Mouse (Mus musculus) midbrain, embryonic 10.5 days (tissue): Measurements from ENCODE around the gene Usp12. TPM values are rescaled to one million over a fixed set of nuclear protein-coding genes. Genes with fewer than 3 reads are reported as not detected.

ENCODE experiments used
- DNase-seq: peaks from one replicate; pipeline ENCODE4 v3.0.0-alpha.2; 2017; ENCODE audit warnings: low spot score
- H3K27ac ChIP-seq: fragments of 300-500 bp; sonication (generic); replicated peaks from 2 replicates; pipeline ENCODE4 v1.5.1; 2016; ENCODE audit warnings: mild to moderate bottlenecking
- H3K27me3 ChIP-seq: fragments of 300-500 bp; sonication (generic); 2 replicates; pipeline ENCODE4 v1.6.1; 2016; ENCODE audit warnings: low read depth, mild to moderate bottlenecking; ENCODE audit not compliant: poor library complexity, severe bottlenecking
- H3K36me3 ChIP-seq: fragments of 300-500 bp; sonication (generic); 2 replicates; pipeline ENCODE4 v1.6.1; 2016; ENCODE audit warnings: mild to moderate bottlenecking, moderate library complexity
- H3K4me1 ChIP-seq: fragments of 300-500 bp; sonication (generic); 2 replicates; pipeline ENCODE4 v1.6.1; 2016
- H3K4me3 ChIP-seq: fragments of 300-500 bp; sonication (generic); 2 replicates; pipeline ENCODE4 v1.5.1; 2016; ENCODE audit warnings: mild to moderate bottlenecking, moderate library complexity
- H3K9me3 ChIP-seq: fragments of 300-500 bp; sonication (generic); replicated peaks from 2 replicates; pipeline ENCODE4 v1.6.1; 2016; ENCODE audit warnings: mild to moderate bottlenecking
- whole genome bisulfite sequencing: fragments of 180-500 bp; shearing (Covaris S2); methylation state at CpG from one replicate; pipeline ENCODE4 v1.1.7; 2016; 5-methylcytosine and 5-hydroxymethylcytosine counted together
- polyA plus RNA-seq: library from polyadenylated mRNA; unstranded; fragments of >200 nt; fragmentation: Nextera tagmentation; extraction: Ambion mirVana; gene quantifications from 2 replicates; pipeline ENCODE4 v1.2.1, GENCODE M21; 2016

Gene Usp12
- 14.4 and 14.6 TPM in 2 replicates for polyA plus RNA-seq

- WGBS: 1% methylated on average over 44 of the region's 51 CpGs
- H3K27ac ChIP-seq: peak within 1 kb of the TSS; percentile 94
- peak; percentile 99 for DNase-seq
- H3K4me3 ChIP-seq: peak within 1 kb of the TSS; percentile 98
- no peaks in the 10 kb centered on the region for H3K27me3 ChIP-seq
- H3K9me3 ChIP-seq: no peaks in the 10 kb centered on the region
- H3K4me1 ChIP-seq: peaks cover 39% of the 10 kb centered on the region
- H3K36me3 ChIP-seq: no peaks in the 10 kb centered on the region
Observed at GRCm38 (mm10) chr5:146794853-146795252, at the start of gene Usp12. TSS of gene Usp12 (minus strand) at chr5:146795006.

- H3K27ac ChIP-seq: peak overlapping the region; percentile 91
- peaks cover 33% of the 10 kb centered on the region for H3K36me3 ChIP-seq
- DNase-seq: no peak
- H3K27me3 ChIP-seq: no peaks in the 10 kb centered on the region
- WGBS: 8% methylated on average over 6 of the region's 6 CpGs
- peak overlapping the region; percentile 70 for H3K4me3 ChIP-seq
- H3K9me3 ChIP-seq: no peaks in the 10 kb centered on the region
- peaks cover 21% of the 10 kb centered on the region for H3K4me1 ChIP-seq
Observed at GRCm38 (mm10) chr5:146844301-146844941, 49.6 kb upstream of the Usp12 start.

- Histone ChIP-seq H3K27me3 (no peaks in the 10 kb centered on the region), H3K4me3 (no peak overlapping the region), H3K9me3 (no peaks in the 10 kb centered on the region), H3K4me1 (peaks cover 21% of the 10 kb centered on the region), H3K27ac (no peak overlapping the region), H3K36me3 (peaks cover 36% of the 10 kb centered on the region)
- no peak for DNase-seq
- WGBS: 92% methylated on average over 4 of the region's 4 CpGs
Observed at GRCm38 (mm10) chr5:146841996-146842395, 47.2 kb upstream of the Usp12 start.

- 95% methylated on average over 5 of the region's 5 CpGs for WGBS
- Histone ChIP-seq H3K4me3 (no peak overlapping the region), H3K27ac (no peak overlapping the region), H3K36me3 (peaks cover 39% of the 10 kb centered on the region), H3K9me3 (no peaks in the 10 kb centered on the region), H3K27me3 (no peaks in the 10 kb centered on the region), H3K4me1 (peaks cover 19% of the 10 kb centered on the region)
- no peak for DNase-seq
Observed at GRCm38 (mm10) chr5:146841301-146841700, 46.5 kb upstream of the Usp12 start.

- H3K9me3 ChIP-seq: no peaks in the 10 kb centered on the region
- peaks cover 10% of the 10 kb centered on the region for H3K4me1 ChIP-seq
- no peak for DNase-seq
- no peaks in the 10 kb centered on the region for H3K27me3 ChIP-seq
- 91% methylated on average over 4 of the region's 4 CpGs for WGBS
- no peak overlapping the region for H3K4me3 ChIP-seq
- H3K36me3 ChIP-seq: peaks cover 48% of the 10 kb centered on the region
- no peak overlapping the region for H3K27ac ChIP-seq
Observed at GRCm38 (mm10) chr5:146840422-146840821, 45.6 kb upstream of the Usp12 start.

- no peak overlapping the region for H3K4me3 ChIP-seq
- H3K9me3 ChIP-seq: no peaks in the 10 kb centered on the region
- H3K36me3 ChIP-seq: peaks cover 54% of the 10 kb centered on the region
- peaks cover 7% of the 10 kb centered on the region for H3K4me1 ChIP-seq
- no peaks in the 10 kb centered on the region for H3K27me3 ChIP-seq
- WGBS: 49% methylated on average over 5 of the region's 5 CpGs
- H3K27ac ChIP-seq: no peak overlapping the region
- DNase-seq: no peak
Observed at GRCm38 (mm10) chr5:146839760-146840159, 45.0 kb upstream of the Usp12 start.

GRCm38 (mm10) chr5:146838836-146839648 is 44.2 kb upstream of the Usp12 start:
- no peaks in the 10 kb centered on the region for H3K27me3 ChIP-seq
- peaks cover 61% of the 10 kb centered on the region for H3K36me3 ChIP-seq
- no peaks in the 10 kb centered on the region for H3K9me3 ChIP-seq
- no peak overlapping the region for H3K27ac ChIP-seq
- no peak for DNase-seq
- H3K4me1 ChIP-seq: peaks cover 7% of the 10 kb centered on the region
- 57% methylated on average over 12 of the region's 12 CpGs for WGBS
- no peak overlapping the region for H3K4me3 ChIP-seq

GRCm38 (mm10) chr5:146837967-146838720 is 43.3 kb upstream of the Usp12 start:
- DNase-seq: no peak
- Histone ChIP-seq H3K27ac (no peak overlapping the region), H3K27me3 (no peaks in the 10 kb centered on the region), H3K9me3 (no peaks in the 10 kb centered on the region), H3K36me3 (peaks cover 61% of the 10 kb centered on the region), H3K4me1 (peaks cover 11% of the 10 kb centered on the region), H3K4me3 (no peak overlapping the region)
- WGBS: 74% methylated on average over 7 of the region's 7 CpGs

GRCm38 (mm10) chr5:146834959-146835358 is 40.2 kb upstream of the Usp12 start:
- Histone ChIP-seq H3K9me3 (no peaks in the 10 kb centered on the region), H3K4me3 (no peak overlapping the region), H3K27me3 (no peaks in the 10 kb centered on the region), H3K27ac (no peak overlapping the region), H3K36me3 (peaks cover 57% of the 10 kb centered on the region), H3K4me1 (peaks cover 15% of the 10 kb centered on the region)
- WGBS: 89% methylated on average over 8 of the region's 8 CpGs
- no peak for DNase-seq

- WGBS: 26% methylated on average over 8 of the region's 8 CpGs
- Histone ChIP-seq H3K36me3 (peaks cover 47% of the 10 kb centered on the region), H3K4me1 (peaks cover 15% of the 10 kb centered on the region), H3K27ac (peak overlapping the region; percentile 99), H3K4me3 (peak overlapping the region; percentile 98), H3K9me3 (no peaks in the 10 kb centered on the region), H3K27me3 (no peaks in the 10 kb centered on the region)
- DNase-seq: no peak
Observed at GRCm38 (mm10) chr5:146833673-146834201, 38.9 kb upstream of the Usp12 start.

GRCm38 (mm10) chr5:146832769-146833448 is 38.1 kb upstream of the Usp12 start, which contains the start of gene Rpl21:
TSS of gene Rpl21 (plus strand) at chr5:146832890.
- Histone ChIP-seq H3K36me3 (peaks cover 39% of the 10 kb centered on the region), H3K27ac (peak within 1 kb of the TSS; percentile 99), H3K27me3 (no peaks in the 10 kb centered on the region), H3K9me3 (no peaks in the 10 kb centered on the region), H3K4me3 (peak within 1 kb of the TSS; percentile 98), H3K4me1 (peaks cover 15% of the 10 kb centered on the region)
- DNase-seq: peak; percentile 95
- under 1% methylated on average over 60 of the region's 60 CpGs for WGBS

GRCm38 (mm10) chr5:146832435-146832768 is 37.6 kb upstream of the Usp12 start:
- 56% methylated on average over 7 of the region's 7 CpGs for WGBS
- peaks cover 15% of the 10 kb centered on the region for H3K4me1 ChIP-seq
- H3K4me3 ChIP-seq: peak overlapping the region; percentile 98
- H3K36me3 ChIP-seq: peaks cover 34% of the 10 kb centered on the region
- H3K9me3 ChIP-seq: no peaks in the 10 kb centered on the region
- peak overlapping the region; percentile 99 for H3K27ac ChIP-seq
- DNase-seq: no peak
- no peaks in the 10 kb centered on the region for H3K27me3 ChIP-seq
